8 mouse cellular contexts compared by ENCODE assay signal in genomic region chr8:122557248-122558038, GRCm38 (mm10). TPM values are rescaled to one million over a fixed set of nuclear protein-coding genes. Genes with fewer than 3 reads are reported as not detected.
DNase-seq lines count a peak whose midpoint lies in the region; ATAC-seq and TF ChIP-seq lines count a peak whose summit lies in the region.

No protein-coding gene starts in this region.

- H3K4me1 ChIP-seq in cerebellum, adult 2 months (ENCODE audit: control insufficient read depth, insufficient read depth, low read length): peaks cover 12% of the 10 kb centered on the region
- peaks cover 13% of the 10 kb centered on the region for H3K4me1 ChIP-seq in lung, postnatal 0 days (ENCODE audit: insufficient read depth, low read depth, low read length)
- H3K4me1 ChIP-seq in limb, embryonic 12.5 days (replicated peaks): peaks cover 25% of the 10 kb centered on the region
- peaks cover 3% of the 10 kb centered on the region; the same call in 1 of the 2 replicates for H3K4me1 ChIP-seq in stomach, postnatal 0 days (replicated peaks; ENCODE audit: control insufficient read depth, insufficient read depth)

- no peak for TF ChIP-seq POLR2A in cerebellum, adult 2 months (IDR thresholded peaks at IDR 0.05; ENCODE audit: borderline replicate concordance, insufficient read depth, low read length)

- DNase-seq in cerebellum, adult 2 months: peak; percentile 42 to 67
- no peak for DNase-seq in cerebellum, adult 9-10 months
- peak; percentile 22 for DNase-seq in lung, postnatal 0 days (ENCODE audit: low spot score)
- DNase-seq in lung, postnatal 4 days: no peak
- no peak for DNase-seq in stomach, postnatal 0 days (ENCODE audit: low spot score)
- DNase-seq in B cell, adult 2 months: no peak
- DNase-seq in layer of hippocampus, postnatal 36 days: no peak

- no peaks in the 10 kb centered on the region for H3K36me3 ChIP-seq in lung, postnatal 0 days (ENCODE audit: insufficient read depth, low read length)
- no peaks in the 10 kb centered on the region for H3K36me3 ChIP-seq in limb, embryonic 12.5 days
- no peaks in the 10 kb centered on the region for H3K36me3 ChIP-seq in stomach, postnatal 0 days (ENCODE audit: control insufficient read depth, insufficient read depth, low read length)

- TF ChIP-seq EP300 in lung, postnatal 0 days (IDR thresholded peaks at IDR 0.05): no peak
- TF ChIP-seq EP300 in stomach, postnatal 0 days (optimal IDR thresholded peaks at IDR 0.05): no peak

- H3K4me3 ChIP-seq in cerebellum, adult 2 months (replicated peaks; ENCODE audit: insufficient read depth, low read depth, low read length): no peak overlapping the region
- H3K4me3 ChIP-seq in lung, postnatal 0 days (ENCODE audit: low read depth, low read length): no peak overlapping the region
- no peak overlapping the region for H3K4me3 ChIP-seq in limb, embryonic 12.5 days (replicated peaks)
- no peak overlapping the region for H3K4me3 ChIP-seq in stomach, postnatal 0 days (ENCODE audit: low read depth, low read length)

- no peak overlapping the region for H3K27ac ChIP-seq in cerebellum, adult 2 months (ENCODE audit: insufficient read depth, low read length)
- peak overlapping the region; percentile 78 for H3K27ac ChIP-seq in lung, postnatal 0 days (ENCODE audit: low read length)
- H3K27ac ChIP-seq in limb, embryonic 12.5 days: peak overlapping the region; percentile 58; the same call in 1 of the 2 replicates
- peak overlapping the region; percentile 14 for H3K27ac ChIP-seq in stomach, postnatal 0 days (replicated peaks)

- no peak for TF ChIP-seq CTCF in cerebellum, adult 2 months (IDR thresholded peaks at IDR 0.05; ENCODE audit: borderline replicate concordance, insufficient read depth, low read depth, low read length)
- no peak for TF ChIP-seq CTCF in lung, postnatal 0 days (IDR thresholded peaks at IDR 0.05)
- no peak for TF ChIP-seq CTCF in stomach, postnatal 0 days (IDR thresholded peaks at IDR 0.05; ENCODE audit: low read depth)

- ATAC-seq in lung, postnatal 0 days: no peak
- ATAC-seq in limb, embryonic 12.5 days (ENCODE audit: insufficient number of reproducible peaks, insufficient read depth, low FRiP score, low TSS enrichment, low read depth): no peak
- 0 out of 2 replicates have a peak, but pooled peaks have one; percentile 19 for ATAC-seq in stomach, postnatal 0 days (ENCODE audit: low FRiP score, low TSS enrichment)

- H3K27me3 ChIP-seq in cerebellum, adult 2 months (ENCODE audit: control insufficient read depth, insufficient read depth, low read length): no peaks in the 10 kb centered on the region
- no peaks in the 10 kb centered on the region for H3K27me3 ChIP-seq in lung, postnatal 0 days (replicated peaks; ENCODE audit: insufficient read depth, low read length)
- no peaks in the 10 kb centered on the region for H3K27me3 ChIP-seq in limb, embryonic 12.5 days
- H3K27me3 ChIP-seq in stomach, postnatal 0 days (ENCODE audit: control insufficient read depth, insufficient read depth, low read length): no peaks in the 10 kb centered on the region

- 0 out of 2 replicates have a peak overlapping the region, but pooled peaks have one; percentile 15 for H3K4me2 ChIP-seq in lung, postnatal 0 days (replicated peaks; ENCODE audit: low read depth, low read length)
- H3K4me2 ChIP-seq in limb, embryonic 12.5 days: peak overlapping the region; percentile 9; the same call in 1 of the 2 replicates
- H3K4me2 ChIP-seq in stomach, postnatal 0 days (replicated peaks; ENCODE audit: low read depth): no peak overlapping the region

- H3K9me3 ChIP-seq in lung, postnatal 0 days (ENCODE audit: low read length): no peaks in the 10 kb centered on the region
- H3K9me3 ChIP-seq in limb, embryonic 12.5 days: no peaks in the 10 kb centered on the region
- no peaks in the 10 kb centered on the region for H3K9me3 ChIP-seq in stomach, postnatal 0 days (ENCODE audit: control insufficient read depth, low read length)

- no peak overlapping the region for H3K9ac ChIP-seq in lung, postnatal 0 days (replicated peaks; ENCODE audit: low read depth)
- H3K9ac ChIP-seq in limb, embryonic 12.5 days (replicated peaks): no peak overlapping the region
- H3K9ac ChIP-seq in stomach, postnatal 0 days (ENCODE audit: low read length): no peak overlapping the region

- WGBS in cerebellum, adult 2 months: 42% methylated on average over 10 of the region's 10 CpGs
- 48% methylated on average over 10 of the region's 10 CpGs for WGBS in lung, postnatal 0 days
- 36% methylated on average over 10 of the region's 10 CpGs for WGBS in limb, embryonic 12.5 days
- WGBS in stomach, postnatal 0 days: 40% methylated on average over 10 of the region's 10 CpGs

RNA-seq across cellular contexts. Expression of gene Piezo1, which starts 6.3 kb away (rescaled TPM):
- 4.2 and 4.5 TPM in 2 replicates for polyA plus RNA-seq in cerebellum, adult 2 months (2012; rRNA removed)
- 27.3 and 31.3 TPM in 2 replicates for polyA plus RNA-seq in lung, postnatal 0 days (2015; fragmentation: Nextera tagmentation; extraction: Ambion mirVana)
- polyA plus RNA-seq in limb, embryonic 12.5 days (2016; fragmentation: Nextera tagmentation; extraction: Ambion mirVana): 11.9 and 13.9 TPM in 2 replicates
- polyA plus RNA-seq in stomach, postnatal 0 days (2015; fragmentation: Nextera tagmentation; extraction: Ambion mirVana): 7.0 and 8.2 TPM in 2 replicates
- total RNA-seq in layer of hippocampus, postnatal 36 days (2021): 1 to 10 TPM; 3.1 to 4.4 TPM

RNA-seq across cellular contexts. Expression of gene Cdt1, which starts 10.4 kb away (rescaled TPM):
- 7.6 and 8.8 TPM in 2 replicates for polyA plus RNA-seq in cerebellum, adult 2 months (2012; rRNA removed)
- 7.4 and 7.7 TPM in 2 replicates for polyA plus RNA-seq in lung, postnatal 0 days (2015; fragmentation: Nextera tagmentation; extraction: Ambion mirVana)
- polyA plus RNA-seq in limb, embryonic 12.5 days (2016; fragmentation: Nextera tagmentation; extraction: Ambion mirVana): 52.3 and 52.7 TPM in 2 replicates
- 11.8 TPM in 2 replicates for polyA plus RNA-seq in stomach, postnatal 0 days (2015; fragmentation: Nextera tagmentation; extraction: Ambion mirVana)
- total RNA-seq in layer of hippocampus, postnatal 36 days (2021): 1 to 10 TPM; 1.4 to 1.9 TPM

RNA-seq across cellular contexts. Expression of gene Aprt, which starts 19.3 kb away (rescaled TPM):
- 52.9 and 57.4 TPM in 2 replicates for polyA plus RNA-seq in cerebellum, adult 2 months (2012; rRNA removed)
- polyA plus RNA-seq in lung, postnatal 0 days (2015; fragmentation: Nextera tagmentation; extraction: Ambion mirVana): 203 and 206 TPM in 2 replicates
- 299 and 305 TPM in 2 replicates for polyA plus RNA-seq in limb, embryonic 12.5 days (2016; fragmentation: Nextera tagmentation; extraction: Ambion mirVana)
- 311 and 314 TPM in 2 replicates for polyA plus RNA-seq in stomach, postnatal 0 days (2015; fragmentation: Nextera tagmentation; extraction: Ambion mirVana)
- 10 to 100 TPM; 61.5 to 65.4 TPM for total RNA-seq in layer of hippocampus, postnatal 36 days (2021)

RNA-seq across cellular contexts. Expression of gene Galns, which starts 53.8 kb away (rescaled TPM):
- 8.5 and 8.7 TPM in 2 replicates for polyA plus RNA-seq in cerebellum, adult 2 months (2012; rRNA removed)
- polyA plus RNA-seq in lung, postnatal 0 days (2015; fragmentation: Nextera tagmentation; extraction: Ambion mirVana): 14.3 and 14.5 TPM in 2 replicates
- polyA plus RNA-seq in limb, embryonic 12.5 days (2016; fragmentation: Nextera tagmentation; extraction: Ambion mirVana): 5.9 and 8.4 TPM in 2 replicates
- polyA plus RNA-seq in stomach, postnatal 0 days (2015; fragmentation: Nextera tagmentation; extraction: Ambion mirVana): 8.2 TPM in 2 replicates
- total RNA-seq in layer of hippocampus, postnatal 36 days (2021): 10 to 100 TPM in 1 of 2 experiments, 1 to 10 TPM in 1; 9.5 to 11.4 TPM

RNA-seq across cellular contexts. Expression of gene Trappc2l, which starts 54.0 kb away (rescaled TPM):
- 199 and 206 TPM in 2 replicates for polyA plus RNA-seq in cerebellum, adult 2 months (2012; rRNA removed)
- polyA plus RNA-seq in lung, postnatal 0 days (2015; fragmentation: Nextera tagmentation; extraction: Ambion mirVana): 66.8 and 70.0 TPM in 2 replicates
- 39.0 and 48.0 TPM in 2 replicates for polyA plus RNA-seq in limb, embryonic 12.5 days (2016; fragmentation: Nextera tagmentation; extraction: Ambion mirVana)
- 48.0 and 49.5 TPM in 2 replicates for polyA plus RNA-seq in stomach, postnatal 0 days (2015; fragmentation: Nextera tagmentation; extraction: Ambion mirVana)
- 10 to 100 TPM; 79.1 to 87.3 TPM for total RNA-seq in layer of hippocampus, postnatal 36 days (2021)

Comparison
In these comparisons a context has a peak if more than half of its experiments do, and no peak if none do; other contexts are left out.
1. DNase-seq: peak in cerebellum, adult 2 months (2 of 2) and lung, postnatal 0 days (single experiment); none in cerebellum, adult 9-10 months (single experiment), lung, postnatal 4 days (0 of 2), stomach, postnatal 0 days (single experiment), B cell, adult 2 months (0 of 2) and layer of hippocampus, postnatal 36 days (0 of 2).